Mouse (Mus musculus) small intestine, adult 2 months (tissue): ENCODE results near the gene Amz2.

Experiments
- CTCF ChIP-seq: fragments of 200-500 bp; IDR thresholded peaks from 2 replicates; pipeline ENCODE4 v1.5.1; 2012; ENCODE audit warnings: low read depth, mild to moderate bottlenecking, control low read depth, inconsistent platforms, low read length, moderate library complexity, mixed read lengths; ENCODE audit not compliant: insufficient replicate concordance, insufficient read length; ENCODE audit errors: extremely low read depth
- POLR2A ChIP-seq: fragments of 200-500 bp; IDR thresholded peaks from 2 replicates; pipeline ENCODE4 v1.6.1; 2012; ENCODE audit warnings: low read depth, mild to moderate bottlenecking, control low read depth, inconsistent platforms, low read length, moderate library complexity

- TF ChIP-seq CTCF (peak; percentile 69; the same call in 1 of the 2 replicates), POLR2A (no peak)
These were observed 15.4 kb downstream of the Amz2 start for GRCm38 (mm10) chr11:109441119-109441518.
